Mouse (Mus musculus): Measurements from ENCODE around the gene Gm44596. TPM values are rescaled to one million over a fixed set of nuclear protein-coding genes. Genes with fewer than 3 reads are reported as not detected.

Gm44596 gene
- polyA plus RNA-seq, 1 experiment = not detected

DNA sequence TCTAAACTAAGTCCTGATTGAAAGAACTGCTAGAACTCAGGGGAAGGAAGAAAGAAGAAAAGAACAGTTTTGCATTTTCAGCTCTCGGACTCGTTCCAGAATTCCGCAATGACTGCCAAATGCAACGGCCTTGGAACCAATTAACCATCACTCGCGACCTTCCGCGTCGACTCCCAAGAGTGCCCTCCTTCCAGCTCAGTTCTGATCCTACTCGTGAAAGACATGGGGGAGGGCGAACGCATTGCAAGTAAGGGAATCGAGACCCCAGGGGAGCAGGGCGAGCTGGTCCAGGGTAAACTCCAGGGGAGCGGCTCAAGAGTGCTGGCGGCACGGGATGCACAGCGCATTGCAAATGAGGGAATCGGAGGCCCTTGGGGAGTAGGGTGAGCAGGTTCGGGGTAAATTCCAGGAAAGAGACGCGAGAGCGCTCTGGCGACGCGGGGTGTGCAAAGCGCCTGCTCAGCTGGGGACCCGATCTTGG, 20.1 kb upstream of the Gm44596 start:
- peak overlapping the region; percentile 67 for H3K4me3 ChIP-seq (replicated peaks)
- peaks cover 42% of the 10 kb centered on the region for H3K36me3 ChIP-seq (ENCODE audit: control insufficient read depth)
- peaks cover 34% of the 10 kb centered on the region for H3K4me1 ChIP-seq (ENCODE audit: control insufficient read depth)
- TF ChIP-seq GATA1 (IDR thresholded peaks at IDR 0.05; ENCODE audit: low read length) (no peak), TAL1 (IDR thresholded peaks at IDR 0.05; ENCODE audit: low read length) (no peak)
- no peaks in the 10 kb centered on the region for H3K9me3 ChIP-seq (ENCODE audit: control insufficient read depth, low read length)
- H3K27me3 ChIP-seq (ENCODE audit: control insufficient read depth) = peaks cover 24% of the 10 kb centered on the region

DNA sequence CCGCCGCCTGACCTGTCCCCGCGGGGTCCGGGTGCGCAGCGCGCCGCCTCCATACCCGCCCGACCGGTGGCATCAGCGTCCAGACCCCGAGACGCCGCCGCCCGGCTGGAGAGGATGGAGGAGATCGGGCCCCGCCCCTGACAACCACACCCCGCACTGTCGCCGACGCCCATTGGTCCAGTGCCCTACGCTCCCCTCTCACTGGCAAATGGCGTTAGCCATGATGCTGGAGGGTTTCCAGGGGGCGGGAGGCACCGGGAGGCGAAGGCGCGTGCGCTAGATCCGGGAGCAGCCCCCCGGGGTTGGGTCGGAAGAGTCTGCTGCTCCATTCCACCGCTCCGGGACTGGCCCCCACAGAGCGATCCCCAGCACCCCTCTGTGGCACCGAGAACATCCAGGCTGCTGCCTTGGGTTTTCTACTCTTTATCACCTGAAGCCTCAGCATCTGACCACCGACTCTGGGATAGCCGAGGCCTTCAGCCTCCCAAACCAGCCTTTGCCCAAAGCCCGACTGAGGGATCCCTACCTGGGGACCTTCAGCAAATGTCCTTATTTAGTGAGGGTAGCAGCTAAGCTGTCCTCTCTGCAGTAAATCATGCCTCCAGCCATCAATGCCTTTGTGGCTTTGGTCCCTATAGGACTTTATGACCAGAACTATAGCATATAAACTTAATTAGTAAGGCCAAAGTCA, 19.4 kb upstream of the Gm44596 start, which contains the start of gene Tulp3:
Gene Tulp3, minus strand, starts transcription at position 126 of the 691 bp plus-strand sequence.
- peaks cover 40% of the 10 kb centered on the region for H3K4me1 ChIP-seq (ENCODE audit: control insufficient read depth)
- H3K36me3 ChIP-seq (ENCODE audit: control insufficient read depth) = peaks cover 47% of the 10 kb centered on the region
- TF ChIP-seq GATA1 (IDR thresholded peaks at IDR 0.05; ENCODE audit: low read length) (no peak), TAL1 (IDR thresholded peaks at IDR 0.05; ENCODE audit: low read length) (no peak)
- H3K27me3 ChIP-seq (ENCODE audit: control insufficient read depth) = peaks cover 24% of the 10 kb centered on the region
- no peaks in the 10 kb centered on the region for H3K9me3 ChIP-seq (ENCODE audit: control insufficient read depth, low read length)
- H3K4me3 ChIP-seq (replicated peaks) = peak within 1 kb of the TSS; percentile 67

DNA sequence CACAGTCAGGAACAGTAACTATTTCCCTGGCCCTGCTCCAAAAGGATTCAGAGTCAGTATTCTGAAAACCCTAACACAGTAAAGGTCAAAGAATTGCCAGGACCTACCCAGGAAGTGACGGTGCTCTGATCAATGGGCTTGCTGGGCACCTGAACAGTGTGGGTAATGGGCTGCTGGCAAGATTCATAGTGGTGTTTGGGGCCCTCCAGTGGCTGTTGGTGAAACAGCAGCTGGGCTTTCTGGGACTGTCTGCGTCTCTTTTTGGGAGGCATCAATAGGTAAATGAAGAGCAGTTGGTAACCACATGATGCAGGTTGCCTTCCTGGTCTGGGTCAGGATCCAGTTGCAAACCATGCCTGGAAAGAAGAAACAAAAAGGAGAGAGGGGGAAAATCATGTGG, 16.3 kb upstream of the Gm44596 start:
- H3K36me3 ChIP-seq (ENCODE audit: control insufficient read depth) = peaks cover 54% of the 10 kb centered on the region
- TF ChIP-seq GATA1 (IDR thresholded peaks at IDR 0.05; ENCODE audit: low read length) (no peak), TAL1 (IDR thresholded peaks at IDR 0.05; ENCODE audit: low read length) (no peak)
- no peaks in the 10 kb centered on the region for H3K9me3 ChIP-seq (ENCODE audit: control insufficient read depth, low read length)
- peaks cover 18% of the 10 kb centered on the region for H3K27me3 ChIP-seq (ENCODE audit: control insufficient read depth)
- peaks cover 60% of the 10 kb centered on the region for H3K4me1 ChIP-seq (ENCODE audit: control insufficient read depth)
- H3K4me3 ChIP-seq (replicated peaks) = no peak overlapping the region

DNA sequence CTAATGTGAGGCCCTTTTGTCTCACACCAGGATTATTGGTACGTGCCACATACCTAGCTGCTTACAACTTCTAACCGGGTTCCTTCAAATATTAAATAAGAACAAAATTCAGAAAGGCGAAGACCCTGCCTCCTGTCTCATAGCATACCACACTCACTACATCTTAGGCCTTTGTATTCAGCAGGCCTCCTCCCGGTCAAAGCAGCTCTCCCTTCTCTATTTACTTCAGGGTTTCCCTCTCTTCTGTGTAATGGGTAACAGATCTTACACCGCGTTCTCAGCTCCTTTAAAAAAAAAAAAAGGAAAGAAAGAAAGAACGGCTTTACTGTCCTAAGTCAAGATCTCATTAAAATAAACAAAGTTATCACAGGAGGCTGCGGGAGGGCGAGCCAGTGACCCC, 13.4 kb upstream of the Gm44596 start:
- Histone ChIP-seq H3K27me3 (ENCODE audit: control insufficient read depth) (no peaks in the 10 kb centered on the region), H3K9me3 (ENCODE audit: control insufficient read depth, low read length) (no peaks in the 10 kb centered on the region), H3K36me3 (ENCODE audit: control insufficient read depth) (peaks cover 72% of the 10 kb centered on the region), H3K4me1 (ENCODE audit: control insufficient read depth) (peaks cover 58% of the 10 kb centered on the region), H3K4me3 (replicated peaks) (peak overlapping the region; percentile 99)
- TF ChIP-seq TAL1 (IDR thresholded peaks at IDR 0.05; ENCODE audit: low read length) = no peak
- no peak for TF ChIP-seq GATA1 (IDR thresholded peaks at IDR 0.05; ENCODE audit: low read length)

DNA sequence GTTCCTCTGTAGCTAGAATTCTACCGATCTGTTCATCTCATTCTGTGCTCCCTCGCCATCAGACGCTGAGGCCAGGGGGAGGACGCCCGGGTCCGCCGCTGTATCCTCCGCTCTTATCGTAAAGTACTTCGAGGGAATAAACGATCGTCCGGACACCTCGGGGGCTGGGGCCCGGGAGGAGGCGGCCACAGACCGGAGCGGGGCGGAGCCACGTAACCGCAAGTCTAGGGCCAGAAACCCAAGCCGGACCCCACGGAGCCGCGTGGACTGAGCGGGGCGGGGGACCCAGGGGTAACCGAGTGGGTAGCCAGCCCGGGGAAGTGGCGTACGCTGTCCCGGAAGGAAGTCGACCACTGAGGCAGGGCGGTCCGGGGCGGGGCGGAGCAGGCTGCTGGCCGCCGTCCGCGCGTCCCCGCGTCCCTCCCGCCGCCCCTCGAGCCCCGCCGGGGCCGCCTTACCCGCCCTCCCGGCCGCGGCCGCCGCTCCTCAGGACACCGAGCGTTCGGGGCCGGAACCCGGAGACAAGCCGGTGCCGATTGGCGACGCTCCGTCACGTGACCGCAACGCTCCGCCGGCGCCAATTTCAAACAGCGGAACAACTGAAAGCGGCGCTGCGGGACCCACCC, 12.8 kb upstream of the Gm44596 start, which contains the start of the genes Rhno1 and Foxm1:
Gene Rhno1, minus strand, starts transcription at position 531 of the 626 bp plus-strand sequence.
Gene Foxm1, plus strand, starts transcription at position 587 of the 626 bp plus-strand sequence.
- H3K27me3 ChIP-seq (ENCODE audit: control insufficient read depth) = no peaks in the 10 kb centered on the region
- H3K4me3 ChIP-seq (replicated peaks) = peak within 1 kb of the TSS; percentile 99
- peaks cover 72% of the 10 kb centered on the region for H3K36me3 ChIP-seq (ENCODE audit: control insufficient read depth)
- no peaks in the 10 kb centered on the region for H3K9me3 ChIP-seq (ENCODE audit: control insufficient read depth, low read length)
- H3K4me1 ChIP-seq (ENCODE audit: control insufficient read depth) = peaks cover 56% of the 10 kb centered on the region
- no peak for TF ChIP-seq GATA1 (IDR thresholded peaks at IDR 0.05; ENCODE audit: low read length)

DNA sequence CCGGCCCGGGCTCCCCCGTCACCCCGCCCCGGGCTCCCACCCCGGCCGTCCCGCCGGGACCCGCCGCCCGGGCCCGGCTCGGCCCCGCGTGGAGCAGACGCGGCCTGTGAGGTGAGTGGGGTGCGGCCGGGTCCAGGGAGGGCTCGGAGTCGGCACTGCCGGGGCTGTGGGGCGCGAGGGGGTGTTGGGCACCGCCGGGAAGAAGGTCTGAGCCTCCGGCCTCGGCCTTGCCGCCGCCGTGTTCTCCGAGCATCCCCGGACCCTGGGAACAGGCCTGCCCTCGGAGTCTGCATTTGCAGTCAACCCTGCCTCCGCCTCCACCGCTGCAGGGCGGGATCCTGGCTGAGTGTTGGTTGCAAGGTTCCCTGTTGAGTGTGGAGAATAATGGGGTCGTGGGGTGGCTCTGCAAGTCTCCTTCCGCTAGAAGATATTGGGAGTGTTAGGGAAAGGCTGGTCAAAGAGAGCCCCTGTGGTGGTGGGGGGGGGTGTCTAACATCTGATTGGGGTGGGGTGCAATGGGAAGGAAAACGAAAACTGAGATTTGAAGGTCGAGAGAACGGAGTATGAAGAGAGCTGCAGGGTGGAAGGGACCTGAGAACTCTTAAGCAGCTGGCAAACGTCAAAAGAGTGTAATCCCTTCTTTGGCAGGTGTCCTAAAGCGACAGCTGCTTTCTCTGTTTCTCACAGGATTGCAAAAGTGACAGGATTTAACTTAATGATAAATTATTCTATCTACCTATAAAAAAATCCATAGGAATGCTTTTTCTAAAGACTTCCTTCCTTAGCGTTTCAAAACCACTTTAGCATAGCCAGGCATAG, 12.1 kb upstream of the Gm44596 start:
- TF ChIP-seq GATA1 (IDR thresholded peaks at IDR 0.05; ENCODE audit: low read length) = no peak
- no peak for TF ChIP-seq TAL1 (IDR thresholded peaks at IDR 0.05; ENCODE audit: low read length)
- Histone ChIP-seq H3K36me3 (ENCODE audit: control insufficient read depth) (peaks cover 72% of the 10 kb centered on the region), H3K4me1 (ENCODE audit: control insufficient read depth) (peaks cover 54% of the 10 kb centered on the region)

DNA sequence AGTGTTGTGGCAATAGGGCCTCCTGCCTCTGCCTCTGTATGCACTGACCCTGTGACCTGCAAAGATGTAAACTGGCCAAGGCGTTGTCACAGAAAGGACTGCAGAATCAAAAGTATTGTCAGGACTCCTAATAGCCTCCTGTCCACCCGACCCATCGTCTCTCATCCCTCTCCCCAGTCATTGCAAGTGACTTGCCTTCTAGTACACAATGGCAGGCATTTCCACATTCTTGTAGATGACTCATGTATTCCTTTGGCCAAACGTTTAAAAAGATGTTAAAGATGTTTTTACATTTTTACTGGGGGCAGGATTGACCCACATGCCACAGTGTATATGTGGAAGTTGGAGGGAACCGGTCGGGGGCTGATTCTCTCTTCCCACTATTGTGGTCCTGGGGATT, 10.6 kb upstream of the Gm44596 start:
- no peak for TF ChIP-seq GATA1 (IDR thresholded peaks at IDR 0.05; ENCODE audit: low read length)
- no peak for TF ChIP-seq TAL1 (IDR thresholded peaks at IDR 0.05; ENCODE audit: low read length)
- peaks cover 48% of the 10 kb centered on the region for H3K4me1 ChIP-seq (ENCODE audit: control insufficient read depth)
- peaks cover 73% of the 10 kb centered on the region for H3K36me3 ChIP-seq (ENCODE audit: control insufficient read depth)
- H3K27me3 ChIP-seq (ENCODE audit: control insufficient read depth) = no peaks in the 10 kb centered on the region
- H3K9me3 ChIP-seq (ENCODE audit: control insufficient read depth, low read length) = no peaks in the 10 kb centered on the region
- peak overlapping the region; percentile 46 for H3K4me3 ChIP-seq (replicated peaks)

More for the DNA sequence above, 12.1 kb upstream of the Gm44596 start:
- no peaks in the 10 kb centered on the region for H3K27me3 ChIP-seq (ENCODE audit: control insufficient read depth)
- H3K9me3 ChIP-seq (ENCODE audit: control insufficient read depth, low read length) = no peaks in the 10 kb centered on the region
- peak overlapping the region; percentile 99 for H3K4me3 ChIP-seq (replicated peaks)

DNA sequence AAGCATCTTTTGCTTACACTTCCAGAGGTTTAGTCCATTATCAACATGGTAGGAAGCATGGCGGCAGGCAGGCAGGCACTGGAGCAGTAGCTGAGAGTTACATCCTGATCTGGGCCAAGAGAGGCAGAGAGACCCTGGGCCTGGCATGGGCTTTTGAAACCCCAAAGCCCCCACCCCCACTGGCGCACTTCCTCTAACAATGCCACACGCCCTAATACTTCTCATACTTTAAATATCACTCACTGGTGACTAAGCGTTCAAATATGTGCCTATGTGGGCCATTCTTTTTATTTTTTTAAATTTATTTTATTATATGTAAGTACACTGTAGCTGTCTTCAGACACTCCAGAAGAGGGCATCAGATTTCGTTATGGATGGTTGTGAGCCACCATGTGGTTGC, 8.8 kb upstream of the Gm44596 start:
- TF ChIP-seq GATA1 (IDR thresholded peaks at IDR 0.05; ENCODE audit: low read length) (no peak), TAL1 (IDR thresholded peaks at IDR 0.05; ENCODE audit: low read length) (no peak)
- Histone ChIP-seq H3K36me3 (ENCODE audit: control insufficient read depth) (peaks cover 73% of the 10 kb centered on the region), H3K4me3 (replicated peaks) (no peak overlapping the region), H3K4me1 (ENCODE audit: control insufficient read depth) (peaks cover 31% of the 10 kb centered on the region), H3K27me3 (ENCODE audit: control insufficient read depth) (no peaks in the 10 kb centered on the region), H3K9me3 (ENCODE audit: control insufficient read depth, low read length) (no peaks in the 10 kb centered on the region)

DNA sequence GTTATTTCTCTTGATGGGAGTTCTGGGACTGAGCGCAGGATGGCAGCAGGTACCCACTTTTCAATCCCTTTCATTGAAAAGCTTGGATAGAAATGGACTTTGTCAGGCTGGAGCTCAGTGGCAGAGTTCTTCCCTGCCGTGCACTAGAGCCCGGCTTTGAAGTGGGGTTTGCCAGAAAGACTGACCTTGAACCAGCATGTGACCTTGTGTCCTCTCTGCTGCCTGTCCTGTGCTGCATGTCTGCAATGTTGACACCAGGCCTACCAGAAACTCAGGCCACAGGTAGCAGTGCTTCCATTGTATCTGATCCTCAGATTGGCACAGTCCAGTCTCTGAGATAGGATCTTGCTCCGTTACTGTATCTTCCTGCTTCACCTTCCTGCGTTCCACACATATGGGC, 5.3 kb upstream of the Gm44596 start:
- Histone ChIP-seq H3K36me3 (ENCODE audit: control insufficient read depth) (peaks cover 99% of the 10 kb centered on the region), H3K4me3 (replicated peaks) (no peak overlapping the region), H3K9me3 (ENCODE audit: control insufficient read depth, low read length) (no peaks in the 10 kb centered on the region), H3K27me3 (ENCODE audit: control insufficient read depth) (no peaks in the 10 kb centered on the region), H3K4me1 (ENCODE audit: control insufficient read depth) (peaks cover 8% of the 10 kb centered on the region)
- TF ChIP-seq TAL1 (IDR thresholded peaks at IDR 0.05; ENCODE audit: low read length) (no peak), GATA1 (IDR thresholded peaks at IDR 0.05; ENCODE audit: low read length) (no peak)

All from erythroblast, embryonic 14.5 days (primary cell).